Mouse (Mus musculus): ENCODE results near the gene Gcdh. TPM values are rescaled to one million over a fixed set of nuclear protein-coding genes. Genes with fewer than 3 reads are reported as not detected.

Gene Gcdh
- polyA plus RNA-seq, 1 experiment from 2014 or later: 73.0 TPM

DNA sequence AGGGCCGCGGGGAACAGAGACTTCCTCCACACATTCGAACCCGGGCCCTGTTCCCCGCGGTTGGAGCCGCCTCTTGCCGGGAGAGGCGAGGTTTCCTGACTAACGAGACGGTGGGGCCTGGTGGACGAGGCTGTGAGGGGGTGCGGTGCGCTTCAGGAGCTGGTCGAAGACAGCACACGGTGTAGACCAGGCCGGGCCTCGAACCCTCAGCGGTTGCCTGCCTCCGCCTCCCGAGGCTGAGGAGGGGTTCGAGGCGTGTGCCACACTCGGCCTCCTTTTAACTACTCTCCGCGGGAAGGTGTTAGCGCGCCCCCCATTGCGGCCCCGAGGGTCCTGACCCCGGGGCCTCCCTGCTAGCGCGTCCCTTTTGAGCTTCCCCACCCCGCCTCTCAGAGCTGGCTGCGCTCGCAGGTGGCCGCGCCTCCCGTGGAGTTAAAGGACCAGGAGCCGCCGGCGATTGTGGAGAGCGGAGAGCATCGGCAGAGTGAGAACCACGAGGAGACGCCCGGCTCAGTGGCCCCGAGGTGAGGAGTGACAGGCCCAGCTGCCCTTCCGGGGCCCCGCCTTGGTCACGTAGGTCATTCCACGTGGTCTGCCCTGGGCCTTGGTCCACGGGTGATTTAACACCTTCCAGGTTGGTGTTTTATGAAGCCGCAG, 21.3 kb downstream of the Gcdh start:
- Histone ChIP-seq H3K4me3 (ENCODE audit: low read depth, low read length) (peak overlapping the region; percentile 71), H3K4me2 (ENCODE audit: low read depth, low read length) (peak overlapping the region; percentile 100), H3K9me3 (replicated peaks; ENCODE audit: control insufficient read depth, low read length) (no peaks in the 10 kb centered on the region), H3K36me3 (ENCODE audit: control insufficient read depth, insufficient read depth) (peaks cover 15% of the 10 kb centered on the region), H3K27me3 (ENCODE audit: control insufficient read depth, insufficient read depth, low read depth, low read length) (no peaks in the 10 kb centered on the region), H3K27ac (ENCODE audit: low read length) (peak overlapping the region; percentile 92), H3K4me1 (ENCODE audit: control insufficient read depth, low read depth, low read length) (peaks cover 34% of the 10 kb centered on the region), H3K9ac (ENCODE audit: low read depth, low read length) (peak overlapping the region; percentile 78)
- ATAC-seq (ENCODE audit: low read depth): peak; percentile 58
- WGBS (ENCODE audit: insufficient replicate concordance): 2% methylated on average over 54 of the region's 54 CpGs

DNA sequence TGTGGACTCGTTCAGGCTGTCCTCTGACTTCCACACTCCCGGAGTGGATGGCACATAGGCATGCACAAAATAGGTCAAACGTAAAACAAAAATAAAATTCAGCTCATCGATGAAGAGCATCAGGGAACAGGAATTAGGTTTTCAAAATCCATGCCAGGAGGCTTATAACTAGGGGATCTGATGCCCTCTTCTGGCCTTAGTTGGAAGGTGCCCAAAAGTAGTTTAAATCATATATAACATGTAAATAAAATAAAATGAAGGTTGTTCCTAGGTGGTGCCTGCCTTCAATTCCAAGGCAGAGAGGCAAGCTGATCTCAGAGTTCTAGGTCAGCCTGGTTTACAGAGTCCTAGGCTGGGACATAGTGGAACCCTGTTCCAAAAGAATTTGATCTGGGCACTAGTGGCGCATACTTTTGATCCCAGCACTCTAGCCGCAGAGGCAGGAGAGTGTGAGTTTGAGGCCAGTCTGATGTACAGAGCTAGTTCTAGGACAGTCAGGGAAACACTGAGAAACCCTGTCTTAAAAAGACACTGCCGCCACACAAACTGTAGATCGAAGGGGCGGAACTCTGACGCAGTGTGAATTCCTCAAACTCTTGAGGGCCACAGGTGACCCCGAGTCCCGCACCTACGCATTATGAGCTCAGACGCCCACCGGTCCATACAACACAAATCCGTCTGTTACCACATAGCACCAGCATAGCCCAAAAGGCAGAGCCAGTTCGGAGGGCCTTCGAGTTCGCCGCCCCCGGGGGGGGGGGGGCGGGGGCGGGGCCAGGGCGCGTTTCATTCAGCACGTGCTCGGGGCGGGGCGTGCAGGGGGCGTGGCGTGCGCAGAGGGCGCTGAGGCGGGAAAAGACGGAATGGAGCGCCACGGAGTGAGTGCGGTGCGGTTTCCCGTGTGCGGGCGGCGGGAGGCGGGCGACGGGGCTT, 22.1 kb downstream of the Gcdh start, which contains the start of gene Syce2:
Syce2 (plus strand) TSS at position 736 of the 933 bp plus-strand sequence.
- ATAC-seq (ENCODE audit: low read depth): peak; percentile 77
- 7% methylated on average over 42 of the region's 46 CpGs for WGBS (ENCODE audit: insufficient replicate concordance)
- Histone ChIP-seq H3K9me3 (replicated peaks; ENCODE audit: control insufficient read depth, low read length) (no peaks in the 10 kb centered on the region), H3K27ac (ENCODE audit: low read length) (peak within 1 kb of the TSS; percentile 92), H3K4me1 (ENCODE audit: control insufficient read depth, low read depth, low read length) (peaks cover 34% of the 10 kb centered on the region), H3K4me3 (ENCODE audit: low read depth, low read length) (peak within 1 kb of the TSS; percentile 71), H3K4me2 (ENCODE audit: low read depth, low read length) (peak within 1 kb of the TSS; percentile 100), H3K9ac (ENCODE audit: low read depth, low read length) (peak within 1 kb of the TSS; percentile 78), H3K36me3 (ENCODE audit: control insufficient read depth, insufficient read depth) (peaks cover 22% of the 10 kb centered on the region), H3K27me3 (ENCODE audit: control insufficient read depth, insufficient read depth, low read depth, low read length) (no peaks in the 10 kb centered on the region)

DNA sequence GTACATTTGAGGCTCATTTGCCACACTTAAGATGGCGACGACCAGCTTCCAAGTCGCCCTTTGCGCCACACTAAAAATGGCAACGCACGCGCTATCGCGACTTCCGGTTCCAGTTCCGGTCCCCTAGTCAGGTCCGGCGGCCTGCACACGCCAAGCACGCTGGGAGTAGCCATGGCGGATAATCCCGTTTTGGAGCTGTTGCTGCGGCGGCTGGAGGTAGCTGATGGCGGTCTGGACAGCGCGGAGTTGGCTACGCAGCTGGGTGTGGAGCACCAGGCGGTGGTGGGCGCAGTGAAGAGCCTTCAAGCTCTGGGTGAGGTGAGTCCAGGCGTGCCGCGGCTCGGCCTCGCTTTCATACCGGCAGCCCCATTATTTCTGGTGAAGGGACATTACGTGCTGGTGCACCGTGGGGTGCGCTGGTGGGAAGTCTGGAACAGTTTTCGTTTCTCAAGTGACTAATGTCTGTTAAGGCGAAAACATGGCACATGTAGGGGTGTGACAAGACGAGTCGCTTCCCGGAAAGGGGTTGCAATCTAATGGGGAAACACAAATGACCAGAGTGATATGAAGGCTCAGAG, 36.8 kb downstream of the Gcdh start, which contains the start of gene Farsa:
Farsa (plus strand) TSS at position 126 of the 578 bp plus-strand sequence.
- H3K9ac ChIP-seq (ENCODE audit: low read depth, low read length): peak within 1 kb of the TSS; percentile 94
- H3K27me3 ChIP-seq (ENCODE audit: control insufficient read depth, insufficient read depth, low read depth, low read length): no peaks in the 10 kb centered on the region
- no peaks in the 10 kb centered on the region for H3K9me3 ChIP-seq (replicated peaks; ENCODE audit: control insufficient read depth, low read length)
- peaks cover 20% of the 10 kb centered on the region for H3K36me3 ChIP-seq (ENCODE audit: control insufficient read depth, insufficient read depth)
- under 1% methylated on average over 39 of the region's 39 CpGs for WGBS (ENCODE audit: insufficient replicate concordance)
- peak; percentile 95 for ATAC-seq (ENCODE audit: low read depth)
- peak within 1 kb of the TSS; percentile 90 for H3K27ac ChIP-seq (ENCODE audit: low read length)
- peak within 1 kb of the TSS; percentile 97 for H3K4me3 ChIP-seq (ENCODE audit: low read depth, low read length)
- peak within 1 kb of the TSS; percentile 87 for H3K4me2 ChIP-seq (ENCODE audit: low read depth, low read length)
- peaks cover 23% of the 10 kb centered on the region for H3K4me1 ChIP-seq (ENCODE audit: control insufficient read depth, low read depth, low read length)

- H3K27ac ChIP-seq (ENCODE audit: low read length): peak overlapping the region; percentile 90; the same call in 1 of the 2 replicates
- no peaks in the 10 kb centered on the region for H3K9me3 ChIP-seq (replicated peaks; ENCODE audit: control insufficient read depth, low read length)
- peaks cover 17% of the 10 kb centered on the region for H3K36me3 ChIP-seq (ENCODE audit: control insufficient read depth, insufficient read depth)
- peak overlapping the region; percentile 97 for H3K4me3 ChIP-seq (ENCODE audit: low read depth, low read length)
- H3K27me3 ChIP-seq (ENCODE audit: control insufficient read depth, insufficient read depth, low read depth, low read length): no peaks in the 10 kb centered on the region
- H3K4me2 ChIP-seq (ENCODE audit: low read depth, low read length): peak overlapping the region; percentile 87
- H3K9ac ChIP-seq (ENCODE audit: low read depth, low read length): no peak overlapping the region
- peaks cover 23% of the 10 kb centered on the region for H3K4me1 ChIP-seq (ENCODE audit: control insufficient read depth, low read depth, low read length)
- ATAC-seq (ENCODE audit: low read depth): no peak
- 92% methylated on average over 3 of the region's 3 CpGs for WGBS (ENCODE audit: insufficient replicate concordance)
Measured at GRCm38 (mm10) chr8:84856434-84856833, 37.3 kb downstream of the Gcdh start.

GRCm38 (mm10) chr8:84847684-84848435, 45.9 kb downstream of the Gcdh start:
- no peak for ATAC-seq (ENCODE audit: low read depth)
- no peaks in the 10 kb centered on the region for H3K9me3 ChIP-seq (replicated peaks; ENCODE audit: control insufficient read depth, low read length)
- WGBS (ENCODE audit: insufficient replicate concordance): 10% methylated on average over 6 of the region's 6 CpGs
- no peaks in the 10 kb centered on the region for H3K27me3 ChIP-seq (ENCODE audit: control insufficient read depth, insufficient read depth, low read depth, low read length)
- peak overlapping the region; percentile 98 for H3K4me3 ChIP-seq (ENCODE audit: low read depth, low read length)
- H3K27ac ChIP-seq (ENCODE audit: low read length): peak overlapping the region; percentile 90
- peak overlapping the region; percentile 68 for H3K4me2 ChIP-seq (ENCODE audit: low read depth, low read length)
- peaks cover 25% of the 10 kb centered on the region for H3K36me3 ChIP-seq (ENCODE audit: control insufficient read depth, insufficient read depth)
- peak overlapping the region; percentile 75 for H3K9ac ChIP-seq (ENCODE audit: low read depth, low read length)
- peaks cover 37% of the 10 kb centered on the region for H3K4me1 ChIP-seq (ENCODE audit: control insufficient read depth, low read depth, low read length)

GRCm38 (mm10) chr8:84846722-84847572, 46.8 kb downstream of the Gcdh start, which contains the start of gene Calr:
TSS of gene Calr (minus strand) at chr8:84846934.
- Histone ChIP-seq H3K4me2 (ENCODE audit: low read depth, low read length) (peak within 1 kb of the TSS; percentile 68), H3K27me3 (ENCODE audit: control insufficient read depth, insufficient read depth, low read depth, low read length) (no peaks in the 10 kb centered on the region), H3K27ac (ENCODE audit: low read length) (peak within 1 kb of the TSS; percentile 92), H3K36me3 (ENCODE audit: control insufficient read depth, insufficient read depth) (peaks cover 34% of the 10 kb centered on the region), H3K4me1 (ENCODE audit: control insufficient read depth, low read depth, low read length) (peaks cover 39% of the 10 kb centered on the region), H3K9me3 (replicated peaks; ENCODE audit: control insufficient read depth, low read length) (no peaks in the 10 kb centered on the region), H3K4me3 (ENCODE audit: low read depth, low read length) (peak within 1 kb of the TSS; percentile 98), H3K9ac (ENCODE audit: low read depth, low read length) (peak within 1 kb of the TSS; percentile 88)
- WGBS (ENCODE audit: insufficient replicate concordance): under 1% methylated on average over 55 of the region's 55 CpGs
- ATAC-seq (ENCODE audit: low read depth): peak; percentile 99

DNA sequence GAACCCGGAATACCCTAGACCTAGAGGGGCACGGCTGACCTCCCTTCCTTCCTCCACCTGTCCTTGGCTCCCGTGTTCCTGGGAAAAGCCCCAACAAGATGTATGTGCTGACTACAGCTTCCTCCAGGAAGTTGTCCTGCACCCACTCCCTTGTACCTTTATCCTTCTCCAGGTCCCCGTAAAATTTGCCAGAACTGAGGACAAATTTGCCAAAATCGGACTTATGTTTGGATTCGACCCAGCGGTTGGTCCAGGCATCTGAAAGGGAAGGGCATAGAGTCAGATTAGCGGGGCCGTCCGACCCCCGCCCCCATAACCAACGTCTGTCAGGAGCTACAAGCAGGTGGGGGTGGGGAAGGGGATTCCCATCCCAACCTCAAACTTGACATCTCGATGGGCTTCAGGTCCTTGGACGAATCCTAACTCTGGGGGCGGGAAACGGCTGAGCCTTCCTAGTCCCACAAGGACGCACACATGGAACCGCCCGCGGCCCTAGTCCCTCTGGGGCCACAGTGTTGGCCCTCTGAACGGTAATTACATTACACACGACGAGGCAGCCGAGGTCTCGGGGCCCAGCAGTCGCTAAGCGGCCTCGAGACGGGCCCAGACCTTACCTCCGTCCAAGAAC, 47.5 kb downstream of the Gcdh start:
- Histone ChIP-seq H3K9ac (ENCODE audit: low read depth, low read length) (peak overlapping the region; percentile 88), H3K4me2 (ENCODE audit: low read depth, low read length) (peak overlapping the region; percentile 68), H3K4me1 (ENCODE audit: control insufficient read depth, low read depth, low read length) (peaks cover 46% of the 10 kb centered on the region), H3K9me3 (replicated peaks; ENCODE audit: control insufficient read depth, low read length) (no peaks in the 10 kb centered on the region), H3K4me3 (ENCODE audit: low read depth, low read length) (peak overlapping the region; percentile 98), H3K36me3 (ENCODE audit: control insufficient read depth, insufficient read depth) (peaks cover 42% of the 10 kb centered on the region), H3K27me3 (ENCODE audit: control insufficient read depth, insufficient read depth, low read depth, low read length) (no peaks in the 10 kb centered on the region), H3K27ac (ENCODE audit: low read length) (peak overlapping the region; percentile 92)
- ATAC-seq (ENCODE audit: low read depth): peak; percentile 10; the same call in 1 of the 2 replicates
- under 1% methylated on average over 30 of the region's 30 CpGs for WGBS (ENCODE audit: insufficient replicate concordance)
